Mouse (Mus musculus): ENCODE data around the gene Jakmip3.

Gene Jakmip3

DNA sequence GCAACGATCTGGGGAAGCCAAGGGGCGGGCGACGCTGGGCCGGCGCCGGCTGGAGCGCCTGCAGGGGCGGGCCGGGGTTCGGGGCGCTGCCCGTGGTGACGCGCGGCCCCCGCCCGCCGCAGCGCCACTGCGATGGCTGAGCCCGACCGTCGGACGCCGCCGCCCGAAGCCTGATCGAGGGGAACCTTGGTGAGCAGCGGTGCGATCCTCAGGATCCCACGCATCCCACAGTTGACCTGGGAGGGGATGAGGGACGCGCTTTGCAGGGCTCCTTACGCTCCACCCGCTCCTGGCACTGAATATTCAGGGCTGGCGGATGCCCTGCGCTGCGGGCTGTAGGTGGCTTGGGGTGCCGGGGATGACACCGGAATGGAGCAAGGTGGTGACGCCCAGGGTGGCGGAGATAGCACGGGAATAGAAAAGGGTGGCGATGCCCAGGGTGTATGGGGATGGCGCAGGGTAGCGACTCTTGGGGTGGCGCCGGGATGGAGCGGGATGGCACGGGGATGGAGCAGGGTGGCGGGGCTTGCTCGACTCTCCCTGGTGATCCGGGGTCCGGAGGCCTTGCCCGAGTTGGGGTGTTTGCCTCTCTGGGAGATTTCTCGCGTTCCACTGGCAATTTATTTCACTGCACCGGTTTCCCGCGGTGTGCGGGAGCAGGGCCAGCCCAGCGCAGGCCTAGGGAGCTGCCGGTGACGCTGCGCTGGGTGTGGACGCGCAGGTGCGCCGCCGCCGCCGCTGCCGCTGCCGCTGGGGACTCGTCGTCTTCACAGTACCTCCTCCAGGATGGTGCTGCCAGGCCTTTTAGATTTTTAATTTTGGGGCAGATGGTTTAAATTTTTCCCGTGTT is at the start of gene Jakmip3:
TSS of gene Jakmip3 (plus strand) at position 119 of the 850 bp plus-strand sequence.
- DNase-seq (ENCODE audit: low read depth), result no peak

DNA sequence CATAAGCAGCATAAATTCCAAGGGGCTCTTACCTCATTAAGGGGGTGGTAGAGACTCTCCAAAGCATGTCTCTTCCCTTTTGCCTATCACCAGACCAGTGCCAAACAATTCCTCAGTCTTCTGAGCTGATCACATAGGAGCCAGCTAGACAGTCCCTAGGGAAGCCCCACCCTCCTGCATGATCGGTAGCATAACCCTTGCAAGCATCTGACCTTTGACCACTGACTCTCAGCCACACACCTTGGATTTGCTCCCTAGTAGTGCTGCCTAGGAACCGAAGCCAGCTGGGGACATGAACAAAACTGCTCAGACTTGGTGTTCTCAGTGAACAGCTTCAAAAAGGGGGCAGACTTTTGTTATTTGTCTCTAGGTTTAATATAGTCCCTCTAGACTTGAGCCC is 42.4 kb upstream of the Jakmip3 start:
- DNase-seq (ENCODE audit: low read depth), result no peak

DNA sequence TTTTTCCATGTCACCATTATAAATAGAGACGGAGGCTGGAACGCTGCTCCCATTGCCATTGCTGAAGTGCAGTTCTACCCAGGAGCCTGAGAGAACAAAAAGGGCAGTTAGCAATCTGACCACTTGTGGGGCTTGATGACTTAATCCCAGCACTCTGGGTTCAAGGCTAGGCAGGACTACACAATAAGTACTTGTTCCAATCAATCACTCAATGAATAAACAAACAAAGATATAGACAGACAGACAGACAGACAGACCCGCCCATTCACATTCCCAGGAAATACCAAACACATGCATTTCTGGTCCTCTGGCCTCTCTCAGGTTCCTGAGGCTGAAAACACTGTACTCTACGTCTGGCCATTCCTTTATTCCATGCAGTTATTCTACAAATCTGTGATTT is 41.8 kb upstream of the Jakmip3 start:
- DNase-seq (ENCODE audit: low read depth), result no peak

GRCm38 (mm10) chr7:138903886-138904435 is 36.6 kb upstream of the Jakmip3 start:
- DNase-seq (ENCODE audit: low read depth), result no peak

GRCm38 (mm10) chr7:138906441-138906840 is 34.1 kb upstream of the Jakmip3 start:
- no peak for DNase-seq (ENCODE audit: low read depth)

DNA sequence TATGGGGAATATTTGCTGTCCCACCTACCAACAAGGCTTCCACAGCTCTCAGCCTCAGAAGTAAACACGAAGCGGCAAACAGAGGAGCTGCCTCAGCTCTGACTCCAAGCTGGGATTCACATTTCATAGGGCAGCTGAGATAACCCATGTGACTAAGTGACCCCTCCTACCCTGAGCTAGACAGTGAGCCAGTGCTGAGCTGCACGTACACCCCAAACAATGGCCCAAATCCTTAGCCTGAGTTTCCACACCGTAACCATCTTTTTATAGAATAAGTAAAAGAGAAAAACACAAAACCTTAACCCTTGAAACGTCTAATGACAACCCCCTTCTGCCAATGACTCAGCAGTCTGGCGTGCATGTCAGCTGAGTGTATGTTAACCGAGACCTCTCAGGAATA is 33.5 kb upstream of the Jakmip3 start:
- DNase-seq (ENCODE audit: low read depth), result peak; percentile 74

DNA sequence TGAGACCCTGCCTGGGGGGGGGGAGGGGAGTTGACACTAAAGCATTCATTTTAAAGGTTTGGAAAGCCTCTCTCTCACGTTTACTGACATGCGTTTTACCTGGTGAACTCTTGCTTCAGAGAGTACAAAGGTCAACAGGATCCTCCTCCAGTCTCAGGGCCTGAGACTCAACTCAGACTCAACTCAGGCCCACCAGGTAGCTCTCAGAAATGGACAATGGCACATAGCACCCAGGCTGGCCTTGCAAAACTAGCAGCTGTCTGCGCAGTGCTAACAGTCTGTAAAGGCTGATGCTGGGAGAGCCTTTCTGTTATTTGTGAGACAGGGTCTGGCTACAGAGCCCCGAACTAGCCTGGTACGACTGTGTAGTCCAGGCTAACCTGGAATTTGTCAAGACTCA is 32.6 kb upstream of the Jakmip3 start:
- no peak for DNase-seq (ENCODE audit: low read depth)

DNA sequence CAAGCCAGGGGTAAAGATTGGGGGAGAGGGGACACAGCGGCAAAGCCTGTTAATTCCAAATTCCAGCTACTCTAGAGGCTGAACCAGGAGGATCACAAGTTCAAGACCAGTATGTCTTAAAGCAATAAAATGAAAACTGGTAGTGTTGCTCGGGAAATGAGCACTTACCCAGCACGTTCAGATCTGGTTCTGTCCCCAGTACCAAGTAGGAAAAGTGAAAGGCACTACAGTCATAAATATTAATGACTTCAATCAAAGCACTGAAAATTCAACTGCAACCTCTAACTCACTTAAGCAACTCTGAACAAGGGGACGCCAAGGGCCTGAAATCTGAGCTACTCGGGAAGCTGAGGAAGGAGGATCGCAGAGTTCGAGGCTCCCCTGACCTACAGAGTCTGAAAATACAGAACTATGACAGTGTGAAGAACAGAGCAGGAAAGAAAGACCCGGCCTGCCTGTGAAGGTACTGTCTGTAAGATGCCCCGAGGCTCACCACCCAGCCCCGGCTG is 31.7 kb upstream of the Jakmip3 start:
- peak; percentile 33 for DNase-seq (ENCODE audit: low read depth)

DNA sequence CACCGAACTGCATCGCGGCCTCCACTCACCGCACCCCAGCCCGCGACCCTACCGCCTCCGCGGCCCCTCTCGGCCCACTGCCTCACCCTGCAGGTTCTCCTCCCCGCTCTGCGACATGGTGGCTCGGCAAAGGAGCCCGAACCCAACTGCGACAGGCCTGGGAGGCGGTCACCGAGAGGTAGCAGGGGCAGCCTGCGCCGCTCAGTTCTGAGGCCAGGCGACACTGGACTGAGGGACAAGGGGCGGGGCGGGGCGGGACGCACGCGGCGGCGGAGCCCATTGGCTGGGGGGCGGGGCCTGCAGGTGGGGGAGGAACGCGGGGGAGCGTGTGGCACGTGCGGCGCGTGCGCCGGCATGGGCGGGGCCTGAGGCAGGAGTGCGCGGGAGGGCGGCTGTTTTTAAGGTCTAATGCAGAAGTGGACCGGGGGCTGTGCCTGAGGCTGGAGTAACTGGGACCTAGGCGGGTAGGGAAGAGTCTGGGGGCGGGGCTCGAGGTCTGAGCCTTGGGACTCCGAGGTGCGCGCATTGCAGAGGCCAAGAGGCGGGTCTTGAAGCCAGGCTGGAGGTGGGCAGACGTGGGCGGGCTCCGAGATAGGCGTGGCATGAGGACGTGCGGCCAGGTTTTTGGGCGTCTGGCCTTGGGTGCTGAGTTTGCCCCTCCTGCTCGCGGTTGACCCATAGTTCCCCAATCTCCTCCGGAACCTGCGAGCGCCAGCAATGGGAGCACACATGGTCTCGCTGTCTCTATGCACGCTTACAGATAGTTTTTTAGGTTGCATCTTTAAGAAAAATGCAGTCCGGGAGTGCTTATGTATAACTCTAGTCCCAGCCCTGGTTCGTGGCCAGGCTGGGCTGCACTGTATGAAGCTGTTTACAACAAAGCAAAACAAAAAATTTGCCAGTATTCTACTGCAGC is 31.0 kb upstream of the Jakmip3 start, which contains the start of gene Bnip3:
TSS of gene Bnip3 (minus strand) at position 243 of the 916 bp plus-strand sequence.
- DNase-seq (ENCODE audit: low read depth), result peak; percentile 93

GRCm38 (mm10) chr7:138910193-138910562 is 30.4 kb upstream of the Jakmip3 start:
- no peak for DNase-seq (ENCODE audit: low read depth)

DNA sequence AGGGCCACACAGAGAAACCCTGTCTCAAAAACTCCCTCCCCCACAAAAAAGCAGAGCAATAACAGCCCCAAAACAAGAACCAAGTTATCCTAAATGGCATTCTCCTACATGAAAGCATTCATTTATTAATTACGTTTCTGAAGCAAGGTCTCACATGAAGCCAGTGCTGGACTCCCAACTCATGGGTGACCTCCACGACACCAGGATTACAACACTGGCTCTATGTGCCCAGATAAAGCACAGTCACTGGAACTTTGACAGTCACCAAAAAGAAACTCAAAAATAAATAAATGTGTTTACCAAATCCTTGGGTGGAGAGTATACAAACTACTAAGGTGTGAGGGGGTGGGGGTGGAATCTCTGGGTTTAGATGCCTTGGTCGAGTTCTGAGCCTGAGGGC is 26.9 kb upstream of the Jakmip3 start:
- DNase-seq (ENCODE audit: low read depth), result no peak

GRCm38 (mm10) chr7:138919156-138919944 is 21.2 kb upstream of the Jakmip3 start:
- peak; percentile 89 for DNase-seq (ENCODE audit: low read depth)

- no peak for DNase-seq (ENCODE audit: low read depth)
These were observed 18.9 kb upstream of the Jakmip3 start for GRCm38 (mm10) chr7:138921611-138922010.

GRCm38 (mm10) chr7:138923756-138924425 is 16.6 kb upstream of the Jakmip3 start:
- DNase-seq (ENCODE audit: low read depth), result peak; percentile 79

- DNase-seq (ENCODE audit: low read depth), result no peak
These were observed 12.1 kb upstream of the Jakmip3 start for GRCm38 (mm10) chr7:138928456-138928855.

GRCm38 (mm10) chr7:138934523-138934922 is 6.0 kb upstream of the Jakmip3 start:
- no peak for DNase-seq (ENCODE audit: low read depth)

GRCm38 (mm10) chr7:138938991-138939390 is 1.5 kb upstream of the Jakmip3 start:
- DNase-seq (ENCODE audit: low read depth), result no peak

GRCm38 (mm10) chr7:138940256-138940611 is 296 bp upstream of the Jakmip3 start:
- no peak for DNase-seq (ENCODE audit: low read depth)

- peak; percentile 49 for DNase-seq (ENCODE audit: low read depth)
These were observed 1.0 kb downstream of the Jakmip3 start for GRCm38 (mm10) chr7:138941571-138941970.

DNA sequence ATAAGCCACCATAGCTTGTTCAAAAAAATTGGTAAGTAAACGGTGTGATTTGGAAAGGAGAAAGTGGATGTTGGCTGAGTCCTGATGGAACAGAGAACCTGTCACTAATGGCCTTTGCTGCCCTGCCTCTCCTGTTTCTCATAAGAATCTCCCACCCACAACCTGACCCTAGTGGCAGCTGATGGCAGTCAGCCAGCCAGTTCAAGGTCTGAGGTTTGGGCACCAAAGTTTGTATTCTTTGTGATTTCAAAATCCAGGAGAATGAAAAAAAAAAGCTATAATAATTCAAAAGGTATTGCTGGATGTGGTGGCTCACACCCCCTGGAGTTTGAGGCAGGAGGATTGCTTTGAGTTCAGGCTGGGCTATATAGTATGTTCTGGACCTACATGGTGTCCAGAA is 1.8 kb downstream of the Jakmip3 start:
- no peak for DNase-seq (ENCODE audit: low read depth)

- DNase-seq (ENCODE audit: low read depth), result no peak
These were observed 5.1 kb downstream of the Jakmip3 start for GRCm38 (mm10) chr7:138945668-138946067.
